Mouse (Mus musculus): Measurements from ENCODE around the gene Emx1. TPM values are rescaled to one million over a fixed set of nuclear protein-coding genes. Genes with fewer than 3 reads are reported as not detected.
A peak's percentile ranks its signal among the peaks of the same experiment; 100 is the strongest.

The Emx1 gene
- total RNA-seq, 1 experiment from 2014 or later: not detected

DNA sequence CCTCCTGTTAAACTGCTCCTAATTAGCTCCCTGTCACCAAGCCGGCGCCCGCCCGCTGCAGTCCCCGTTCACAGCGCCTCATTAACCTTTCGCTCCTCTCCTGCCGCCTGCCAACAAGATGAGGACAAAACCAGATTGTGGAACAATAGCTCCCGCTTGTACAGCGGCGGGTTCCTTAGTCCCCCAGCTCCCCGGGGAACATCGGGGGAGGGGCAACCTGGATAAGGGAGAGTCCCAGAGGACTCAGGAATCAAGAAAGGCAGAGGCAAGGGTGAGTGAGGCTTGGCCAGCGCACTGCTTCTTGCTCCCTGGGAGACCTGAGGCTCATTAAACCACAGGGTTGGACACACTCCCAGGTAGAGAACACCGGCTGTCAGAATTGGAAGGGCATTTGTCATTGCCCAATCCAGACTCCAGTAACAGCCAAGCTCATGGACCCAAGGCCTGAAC is 37.2 kb downstream of the Emx1 start:
- ATAC-seq (replicated peaks; ENCODE audit: low read depth, poor library complexity, severe bottlenecking): no peak

- no peak for ATAC-seq (replicated peaks; ENCODE audit: low read depth, poor library complexity, severe bottlenecking)
Observed at GRCm38 (mm10) chr6:85226570-85226969, 39.3 kb downstream of the Emx1 start.

DNA sequence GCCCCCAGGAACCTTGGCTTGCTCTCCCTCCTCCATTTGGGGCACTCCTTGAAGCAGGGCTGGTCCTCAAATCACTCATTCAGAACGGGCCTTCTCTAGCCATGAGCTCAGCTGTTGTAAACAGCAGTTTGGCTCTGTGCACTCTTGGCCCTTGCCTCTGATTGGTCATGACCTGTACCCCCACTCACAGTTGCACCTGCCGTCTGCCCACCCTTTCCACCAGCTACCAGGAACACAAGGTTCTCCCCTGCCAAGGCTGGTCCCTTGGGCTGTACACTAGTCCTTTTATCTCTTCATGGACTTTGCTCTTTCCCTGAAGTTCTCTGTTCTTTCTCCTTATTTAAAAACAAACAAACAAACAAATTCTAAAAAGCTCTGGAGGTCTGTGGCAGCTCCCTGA is 40.3 kb downstream of the Emx1 start:
- no peak for ATAC-seq (replicated peaks; ENCODE audit: low read depth, poor library complexity, severe bottlenecking)

DNA sequence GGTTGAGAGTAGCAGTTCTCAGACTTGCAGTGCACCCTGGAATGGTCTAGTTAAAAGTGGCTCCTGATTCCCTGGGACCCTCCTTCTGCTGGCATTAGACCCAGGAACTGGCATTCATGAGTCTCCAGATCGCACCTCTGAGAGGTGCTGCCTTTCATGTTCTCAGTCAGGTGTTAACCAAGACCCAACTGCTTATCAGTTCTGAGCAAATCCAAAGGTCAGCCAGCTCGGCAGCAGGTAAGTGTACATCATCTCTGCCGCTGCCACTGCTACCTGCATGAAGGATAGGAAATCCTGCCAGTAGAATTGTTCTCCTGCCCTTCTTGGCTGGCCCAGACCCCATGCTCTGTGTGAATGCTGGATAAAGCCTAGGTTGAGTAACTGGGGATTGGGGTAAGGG is 43.5 kb downstream of the Emx1 start:
- no peak for ATAC-seq (replicated peaks; ENCODE audit: low read depth, poor library complexity, severe bottlenecking)

DNA sequence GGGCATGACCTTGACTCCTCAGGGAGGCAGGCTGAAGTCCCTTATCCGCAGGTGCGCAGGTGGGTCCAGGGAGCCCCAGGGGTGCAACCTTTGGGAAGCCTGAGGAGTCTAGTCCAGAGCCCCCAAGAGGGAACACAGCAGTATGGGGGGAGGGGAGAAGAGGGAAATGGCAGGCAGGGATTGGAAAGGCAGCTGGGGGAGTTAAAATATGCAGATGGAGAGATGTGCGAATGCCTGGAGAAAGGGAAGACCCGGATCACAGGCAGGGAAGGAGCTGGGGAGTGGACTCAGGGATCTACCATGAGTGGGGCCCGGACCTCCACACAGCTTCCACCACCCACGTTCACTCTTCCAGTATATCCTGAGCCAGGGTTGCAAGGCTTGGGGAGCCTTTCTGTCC is 44.2 kb downstream of the Emx1 start:
- ATAC-seq (replicated peaks; ENCODE audit: low read depth, poor library complexity, severe bottlenecking): no peak

DNA sequence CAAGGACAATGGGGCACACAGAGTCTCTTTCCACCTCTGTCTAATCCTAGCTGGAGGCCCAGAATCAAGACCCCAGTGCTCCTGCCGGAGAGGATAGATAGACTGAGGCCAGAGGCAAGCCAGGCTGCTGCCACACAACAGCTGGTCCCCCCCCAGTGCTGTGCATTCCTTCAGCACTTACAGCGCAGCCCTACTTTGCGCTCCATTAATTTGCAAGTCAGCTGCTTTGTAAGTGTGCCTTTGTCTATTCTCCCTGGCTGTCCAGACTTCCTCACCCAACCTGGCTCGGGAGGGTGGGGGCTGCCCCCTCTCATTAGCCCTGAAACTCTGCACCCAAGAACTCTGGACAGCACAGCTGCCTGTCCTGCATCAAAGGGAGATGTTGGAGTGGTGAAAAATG is 44.8 kb downstream of the Emx1 start:
- no peak for ATAC-seq (replicated peaks; ENCODE audit: low read depth, poor library complexity, severe bottlenecking)

DNA sequence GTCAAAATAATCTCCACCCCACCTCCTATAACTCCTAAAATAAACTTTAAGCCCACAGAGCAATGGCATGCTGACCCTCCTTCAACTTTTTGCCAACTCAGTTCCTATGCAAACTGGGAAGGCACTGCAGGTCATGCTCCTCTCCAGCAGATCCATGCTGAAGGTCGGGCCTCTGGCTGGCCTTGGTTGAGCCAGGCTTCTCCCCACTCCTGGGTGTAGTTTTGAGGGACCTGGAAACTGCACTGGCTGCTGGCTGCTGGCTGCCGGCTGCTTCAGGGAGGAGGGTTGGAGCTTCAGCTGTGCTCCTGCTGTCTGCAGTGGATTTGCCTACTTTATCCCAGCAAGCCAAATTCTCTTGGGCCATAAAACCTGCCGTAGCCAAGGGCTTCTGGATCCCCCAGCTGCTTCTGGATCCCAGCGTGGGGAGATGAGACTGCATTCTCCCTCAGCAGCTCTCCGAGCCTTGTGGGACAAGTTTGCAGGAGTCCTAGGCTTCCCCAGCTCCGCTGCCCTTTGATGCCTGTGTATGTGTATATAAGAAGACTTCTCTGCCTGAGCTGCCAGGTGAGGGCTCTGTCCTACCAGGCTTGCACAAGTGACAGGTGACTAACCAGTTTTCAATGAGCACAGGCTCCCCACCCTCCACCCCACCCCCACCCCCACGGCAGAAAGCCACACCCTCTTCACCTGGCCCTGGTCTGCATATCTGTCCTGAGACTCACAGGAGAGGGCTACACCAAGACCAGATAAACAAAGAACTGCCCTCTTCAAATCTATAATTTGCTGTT is 45.8 kb downstream of the Emx1 start:
- no peak for ATAC-seq (replicated peaks; ENCODE audit: low read depth, poor library complexity, severe bottlenecking)

- ATAC-seq (replicated peaks; ENCODE audit: low read depth, poor library complexity, severe bottlenecking): no peak
Observed at GRCm38 (mm10) chr6:85234796-85235195, 47.6 kb downstream of the Emx1 start.

- ATAC-seq (replicated peaks; ENCODE audit: low read depth, poor library complexity, severe bottlenecking): peak; percentile 46; the same call in 1 of the 2 replicates
Observed at GRCm38 (mm10) chr6:85237001-85237400, 49.8 kb downstream of the Emx1 start.

GRCm38 (mm10) chr6:85237595-85238337 is 50.5 kb downstream of the Emx1 start:
- ATAC-seq (replicated peaks; ENCODE audit: low read depth, poor library complexity, severe bottlenecking): no peak

DNA sequence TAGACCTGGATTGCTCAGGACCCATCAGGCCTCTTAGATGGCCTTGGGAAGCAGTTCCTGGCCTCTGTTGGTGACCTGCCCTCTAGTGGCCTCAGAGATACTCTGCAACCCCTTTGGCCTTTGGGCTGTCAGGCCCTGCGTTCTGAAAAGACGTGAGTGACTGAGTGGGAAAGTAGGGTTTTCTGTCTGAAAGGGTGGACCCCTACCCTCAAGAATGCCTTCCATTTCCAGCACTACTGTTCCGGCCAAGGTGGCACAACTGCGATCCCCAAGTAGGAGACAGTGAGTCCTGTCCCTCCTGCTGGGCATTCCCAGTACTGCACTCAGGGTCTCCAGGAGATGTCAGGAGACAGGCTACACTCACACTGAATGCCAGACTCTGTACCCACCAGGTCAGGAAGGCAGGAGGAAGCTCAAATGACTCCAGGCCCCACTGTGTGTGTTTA is 51.8 kb downstream of the Emx1 start:
- peak; percentile 85 for ATAC-seq (replicated peaks; ENCODE audit: low read depth, poor library complexity, severe bottlenecking)

DNA sequence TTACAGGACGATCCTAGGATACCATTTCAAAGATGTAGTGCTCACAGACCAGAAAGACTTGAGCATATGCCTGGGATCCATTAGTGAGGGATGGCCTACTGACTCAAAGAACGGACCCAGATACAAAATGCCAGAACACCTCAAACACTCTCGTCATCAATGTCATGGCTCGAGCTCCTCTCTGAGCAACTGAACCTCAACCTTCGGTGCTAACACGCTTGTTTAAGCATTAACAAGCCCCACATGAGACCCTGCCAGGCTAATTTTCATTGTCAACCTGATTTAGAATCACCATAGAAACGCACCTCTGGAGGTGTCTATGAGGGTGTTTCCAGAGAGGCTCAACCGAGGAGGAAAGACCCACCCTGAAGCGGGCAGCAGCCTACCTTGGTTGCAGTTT is 62.6 kb downstream of the Emx1 start:
- ATAC-seq (replicated peaks; ENCODE audit: low read depth, poor library complexity, severe bottlenecking): no peak

GRCm38 (mm10) chr6:85250811-85251241 is 63.6 kb downstream of the Emx1 start:
- ATAC-seq (replicated peaks; ENCODE audit: low read depth, poor library complexity, severe bottlenecking): no peak

- no peak for ATAC-seq (replicated peaks; ENCODE audit: low read depth, poor library complexity, severe bottlenecking)
Observed at GRCm38 (mm10) chr6:85252251-85253058, 65.2 kb downstream of the Emx1 start.

DNA sequence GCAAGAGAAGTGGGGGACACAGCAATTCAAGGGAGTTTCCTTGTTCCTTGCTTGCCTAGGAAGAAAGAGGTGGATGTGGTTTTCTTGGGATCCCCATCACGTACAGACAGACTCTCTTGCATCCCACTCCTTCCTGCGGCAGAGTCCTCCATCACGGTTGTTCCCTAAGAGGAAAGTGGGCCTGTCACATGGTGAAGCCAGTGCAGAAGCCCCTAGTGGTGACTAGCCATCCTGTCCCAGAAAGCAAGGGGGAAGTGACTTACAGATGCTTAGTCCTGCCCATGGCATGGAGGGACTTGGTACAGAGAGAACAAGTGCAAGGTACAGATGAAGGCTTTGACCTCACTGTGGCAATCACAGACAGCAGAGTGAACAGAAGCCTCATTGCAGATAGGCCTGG is 66.0 kb downstream of the Emx1 start:
- ATAC-seq (replicated peaks; ENCODE audit: low read depth, poor library complexity, severe bottlenecking): peak; percentile 72

Other genes with a start within 250 kb of the Emx1 start
- gene Exoc6b, start 117.9 kb upstream of the Emx1 start, total RNA-seq (2017): 10.7 and 15.3 TPM in 2 replicates
- 23.2 and 35.7 TPM in 2 replicates for gene Spr, start 49.7 kb upstream of the Emx1 start, total RNA-seq (2017)
- gene Sfxn5, start 146.0 kb downstream of the Emx1 start, total RNA-seq (2017): 2.0 and 3.2 TPM in 2 replicates
- 5.9 and 6.3 TPM in 2 replicates for gene Rab11fip5, start 187.2 kb downstream of the Emx1 start, total RNA-seq (2017)
- not detected in 2 replicates for gene Noto, start 236.4 kb downstream of the Emx1 start, total RNA-seq (2017)
- gene Smyd5, start 244.6 kb downstream of the Emx1 start, total RNA-seq (2017): 46.2 and 47.0 TPM in 2 replicates